Mouse (Mus musculus): Measurements from ENCODE around the gene Gm5039.
"Not testable (repeated sequence)": the region's sequence is repeated elsewhere in the genome, so short reads cannot be mapped to it uniquely, and the experiment has no call there.

Gene Gm5039

GRCm38 (mm10) chr12:88323926-88324325 is at the start of gene Gm5039:
Gene Gm5039 (minus strand): TSS chr12:88324026.
- in situ Hi-C loops (cut with MboI, MseI), result not testable (repeated sequence)

DNA sequence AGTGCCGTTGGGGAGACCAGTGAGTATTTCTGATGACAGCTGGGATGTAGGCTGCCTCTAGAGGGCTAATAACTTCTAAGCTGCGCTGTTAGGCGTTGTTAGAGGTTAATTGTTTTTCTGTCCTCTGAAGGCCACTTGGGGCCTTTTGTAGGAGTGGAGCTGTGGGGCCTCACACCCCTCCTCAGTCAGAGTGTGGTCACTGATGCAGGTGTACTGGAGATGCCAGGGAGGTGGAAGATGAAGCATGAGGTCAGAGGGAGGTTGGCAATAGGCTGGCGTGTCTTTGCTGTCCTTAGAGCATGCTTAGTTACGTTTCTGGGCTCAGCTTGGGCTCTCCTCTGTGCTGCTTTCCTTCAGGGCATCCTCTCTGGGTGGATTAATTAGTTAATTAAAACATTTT is 48.2 kb upstream of the Gm5039 start:
- in situ Hi-C loops (cut with MboI, MseI), result no loop called here

DNA sequence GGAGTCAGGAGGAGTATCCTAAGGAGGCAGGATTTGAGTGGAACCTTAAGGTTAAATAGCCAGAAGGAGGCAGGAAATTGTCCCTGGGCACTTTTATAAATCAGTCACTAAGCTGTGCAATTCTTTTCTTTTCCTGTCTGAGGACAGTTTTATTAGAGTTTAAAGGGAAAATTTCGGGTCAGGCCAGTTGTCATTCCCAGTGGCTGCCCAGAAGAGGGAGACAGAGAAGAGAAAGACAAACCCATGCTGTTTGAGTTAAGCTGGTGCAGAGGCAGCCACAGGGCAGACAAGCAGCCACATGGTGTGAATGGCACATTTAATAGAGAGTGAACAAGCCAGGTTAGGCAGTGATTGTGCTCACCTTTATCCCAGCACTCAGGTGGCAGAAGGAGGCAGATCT is 46.5 kb upstream of the Gm5039 start:
- in situ Hi-C loops (cut with MboI, MseI), result not testable (repeated sequence)

DNA sequence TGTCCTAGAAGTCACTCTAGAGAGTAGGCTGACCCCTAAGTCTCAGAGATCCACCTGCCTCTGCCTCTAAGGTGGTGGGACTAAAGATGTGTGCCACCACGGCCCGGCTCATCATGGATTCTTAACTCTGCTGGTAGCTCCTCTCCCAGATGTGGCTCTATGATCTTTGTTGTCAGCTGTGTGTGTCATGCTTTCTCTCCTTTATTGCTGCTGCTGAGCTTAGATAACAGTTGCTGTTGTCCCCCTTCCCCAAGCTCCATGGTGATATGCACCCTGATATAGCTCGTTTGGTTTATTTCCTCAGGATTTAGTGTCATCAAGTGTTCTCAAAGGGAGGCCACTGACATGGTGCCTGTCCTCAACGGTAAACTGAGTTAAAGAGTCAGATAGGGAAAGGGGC is 45.9 kb upstream of the Gm5039 start:
- in situ Hi-C loops (cut with MboI, MseI), result not testable (repeated sequence)

- in situ Hi-C loops (cut with MboI, MseI), result no loop called here
Observed at GRCm38 (mm10) chr12:88368618-88369017, 44.8 kb upstream of the Gm5039 start.

GRCm38 (mm10) chr12:88367673-88368072 is 43.8 kb upstream of the Gm5039 start:
- in situ Hi-C loops (cut with MboI, MseI), result no loop called here

- in situ Hi-C loops (cut with MboI, MseI), result no loop called here
Observed at GRCm38 (mm10) chr12:88361120-88361445, 37.3 kb upstream of the Gm5039 start.

DNA sequence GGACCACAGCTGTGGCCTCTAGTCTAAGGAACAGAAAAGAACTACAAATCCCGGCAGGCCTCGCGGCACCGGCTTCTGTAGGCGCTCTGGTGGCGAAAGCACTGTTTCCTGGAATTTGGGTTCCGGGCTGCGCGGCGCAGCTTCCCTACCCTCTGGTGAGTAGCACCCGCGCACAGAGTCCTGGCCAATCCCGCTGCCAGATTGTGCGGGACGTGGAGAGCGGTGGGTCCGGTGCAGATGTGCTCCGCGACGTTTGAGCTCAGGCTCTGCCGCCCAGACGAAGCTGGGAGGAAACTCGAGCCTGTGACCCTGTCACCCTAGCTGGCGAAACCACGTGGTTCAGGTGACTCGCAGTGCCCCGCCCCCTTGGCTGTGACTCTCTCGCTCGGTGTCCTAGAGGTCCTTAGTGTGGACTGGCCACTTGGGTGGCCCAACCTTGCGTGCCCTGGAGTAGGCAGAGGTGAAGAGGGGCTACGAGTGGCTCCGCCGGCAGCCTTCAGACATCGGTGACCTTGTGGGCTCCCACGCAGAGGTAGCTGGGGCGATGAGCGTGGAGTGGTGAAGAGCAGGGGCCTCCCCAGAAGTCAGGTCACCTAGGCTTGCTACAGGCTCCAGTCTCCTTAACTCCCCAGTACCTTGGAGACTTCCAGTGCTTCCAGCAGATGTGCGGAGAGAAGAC is 36.8 kb upstream of the Gm5039 start, which contains the start of gene Adck1:
Gene Adck1 (plus strand): TSS at position 114 of the 679 bp plus-strand sequence.
- in situ Hi-C loops (cut with MboI, MseI), result no loop called here

DNA sequence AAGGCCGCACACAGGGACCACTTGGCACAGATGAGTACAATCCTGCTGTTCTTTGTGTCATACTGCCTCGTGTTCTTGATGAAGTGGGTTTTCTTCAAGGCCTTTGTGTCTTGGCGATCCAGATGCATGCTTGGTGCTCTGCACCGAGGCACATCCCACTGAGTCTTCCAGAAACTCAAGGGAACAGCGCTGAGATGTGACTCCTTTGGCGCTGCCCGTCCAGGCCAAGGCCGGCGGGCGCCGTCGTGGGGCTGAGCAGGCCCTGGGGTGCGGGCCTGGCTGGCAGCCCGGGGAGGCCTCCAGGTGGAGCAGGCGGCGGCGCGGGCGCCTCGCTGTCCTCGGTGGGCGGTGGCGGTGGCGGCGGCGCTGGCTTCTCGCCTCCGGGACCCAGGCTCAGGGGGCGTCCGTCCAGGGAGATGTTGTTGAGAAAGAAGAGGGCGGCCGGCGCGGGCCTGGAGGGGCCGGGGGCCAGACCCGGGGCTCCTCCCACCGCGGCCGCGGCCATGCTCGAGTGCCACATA is 30.4 kb upstream of the Gm5039 start:
- in situ Hi-C loops (cut with MboI, MseI), result no loop called here

DNA sequence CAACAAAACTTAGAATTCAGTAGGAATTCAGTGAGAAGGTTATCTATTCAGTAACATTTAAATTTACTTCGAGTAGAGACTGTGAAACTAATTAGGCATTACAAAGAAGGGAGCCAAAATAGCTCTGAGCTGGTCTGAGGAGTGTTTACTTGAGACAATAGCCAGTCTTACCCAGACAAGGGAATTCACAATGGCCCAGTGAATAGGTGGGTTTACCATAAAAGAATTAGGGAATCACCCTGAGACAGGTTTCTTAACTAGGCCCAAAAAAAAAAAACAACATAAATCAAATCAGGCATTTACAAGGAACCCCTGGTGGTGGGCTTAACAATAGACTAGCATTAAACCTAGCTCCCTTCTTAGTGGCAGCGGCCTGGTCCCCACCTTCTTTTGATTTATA is 17.5 kb upstream of the Gm5039 start:
- in situ Hi-C loops (cut with MboI, MseI), result not testable (repeated sequence)

GRCm38 (mm10) chr12:88336662-88337413 is 13.0 kb upstream of the Gm5039 start:
- in situ Hi-C loops (cut with MboI, MseI), result not testable (repeated sequence)

DNA sequence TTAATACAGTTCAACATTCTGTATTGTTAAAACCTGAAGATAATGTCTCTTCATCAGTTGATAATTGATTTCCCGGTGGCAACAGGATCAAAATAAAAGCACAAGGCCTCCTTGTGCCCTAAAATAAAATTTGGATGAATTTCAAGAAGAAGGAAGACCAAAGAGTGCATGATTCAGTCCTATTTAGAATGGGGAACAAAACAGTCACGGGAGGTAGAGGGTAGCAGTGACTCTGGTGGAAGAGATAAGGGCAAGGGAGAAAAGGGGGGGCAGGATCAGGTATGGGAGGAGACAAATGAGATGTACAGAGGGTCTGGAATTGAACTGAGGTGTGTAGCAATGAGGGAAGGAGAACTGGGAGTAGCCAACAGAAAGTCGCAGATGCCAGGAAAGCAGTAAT is 9.3 kb downstream of the Gm5039 start:
- in situ Hi-C loops (cut with MboI, MseI), result no loop called here

DNA sequence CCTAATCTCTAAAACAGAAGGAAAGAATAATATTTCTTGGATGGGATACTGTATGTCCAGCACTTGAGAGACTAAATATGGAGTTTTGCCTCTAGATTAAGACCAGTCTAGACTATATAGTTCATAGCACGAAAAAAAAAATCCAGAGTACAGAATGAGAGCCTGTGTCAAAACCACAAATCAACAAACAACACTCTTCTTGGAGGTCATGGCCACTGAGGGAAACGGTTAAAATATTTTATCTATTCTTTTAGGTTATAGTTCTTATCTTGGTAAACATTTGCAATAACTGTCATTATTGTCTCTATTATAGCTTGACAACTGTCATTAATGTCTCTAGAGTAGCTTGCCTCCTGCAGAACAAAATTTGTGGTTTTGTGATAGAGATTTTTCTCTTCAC is 26.7 kb downstream of the Gm5039 start:
- in situ Hi-C loops (cut with MboI, MseI), result loop anchor here (5.0 to 10.0 kb wide), 2 partner anchors 642 to 645 kb away; no protein-coding TSS in a partner anchor

DNA sequence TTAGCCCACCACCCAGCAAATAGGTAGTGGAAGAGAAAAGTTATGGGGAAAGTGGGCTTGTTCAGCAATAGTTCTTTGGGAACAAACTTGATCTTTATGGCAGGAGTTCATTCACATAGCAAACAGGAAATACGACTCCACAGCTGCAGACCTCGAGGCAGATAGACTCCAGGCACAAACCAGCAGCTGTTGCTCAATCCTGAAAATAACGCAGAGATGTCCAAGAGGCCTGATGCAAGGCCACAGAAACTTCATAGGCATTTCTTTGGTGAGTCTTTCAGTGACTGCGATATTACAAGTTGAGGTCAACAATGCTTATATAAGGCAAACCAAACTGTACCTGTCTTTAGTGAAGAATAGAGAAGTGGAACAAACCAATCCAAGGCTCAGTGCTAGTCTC is 30.7 kb downstream of the Gm5039 start:
- in situ Hi-C loops (cut with MboI, MseI), result loop anchor here in 1 of 2 experiments (10.0 kb wide), 1 partner anchor 638 kb away; no protein-coding TSS in a partner anchor

GRCm38 (mm10) chr12:88285224-88285623 is 38.6 kb downstream of the Gm5039 start:
- in situ Hi-C loops (cut with MboI, MseI), result not testable (repeated sequence)

- in situ Hi-C loops (cut with MboI, MseI), result loop anchor here in 1 of 2 experiments (25.0 kb wide), 1 partner anchor 487 kb away; the partner anchor contains the start of genes Gm21319 and Gm21936
Observed at GRCm38 (mm10) chr12:88274400-88274799, 49.4 kb downstream of the Gm5039 start, which contains the start of gene Gm5662. Gene Gm5662 (minus strand): TSS chr12:88274500.

All from T-helper 17 cell (primary cell).